Mouse (Mus musculus) cerebellum, adult 2 months (tissue): Measurements from ENCODE around the gene Samsn1. TPM values are rescaled to one million over a fixed set of nuclear protein-coding genes. Genes with fewer than 3 reads are reported as not detected.

Source experiments
- DNase-seq, 2 experiments: peaks; one replicate each; pipeline ENCODE4 v3.0.0; 2021
- H3K27ac ChIP-seq: fragments of 200-500 bp; 2 replicates; pipeline ENCODE4 v1.5.1; 2012; ENCODE audit warnings: low read length, control low read depth, inconsistent platforms; ENCODE audit not compliant: insufficient read depth
- H3K27me3 ChIP-seq: fragments of 200-500 bp; 2 replicates; pipeline ENCODE4 v1.6.1; 2012; ENCODE audit warnings: inconsistent platforms, mild to moderate bottlenecking, low read length, moderate library complexity; ENCODE audit not compliant: control insufficient read depth, insufficient read depth
- H3K4me1 ChIP-seq: fragments of 200-500 bp; 2 replicates; pipeline ENCODE4 v1.6.1; 2011; ENCODE audit warnings: low read length; ENCODE audit not compliant: control insufficient read depth, insufficient read depth
- H3K4me3 ChIP-seq: fragments of 200-500 bp; replicated peaks from 2 replicates; pipeline ENCODE3; 2011; ENCODE audit warnings: mild to moderate bottlenecking, low read depth, low read length, control low read depth; ENCODE audit not compliant: insufficient read depth
- CTCF ChIP-seq: fragments of 200-500 bp; IDR thresholded peaks from 2 replicates; pipeline ENCODE4 v1.5.1; 2011; ENCODE audit warnings: low read depth, mild to moderate bottlenecking, control low read depth, low read length, moderate library complexity, borderline replicate concordance; ENCODE audit not compliant: insufficient read depth
- POLR2A ChIP-seq: fragments of 200-500 bp; IDR thresholded peaks from 2 replicates; pipeline ENCODE4 v1.6.1; 2011; ENCODE audit warnings: low read length, control low read depth, borderline replicate concordance; ENCODE audit not compliant: insufficient read depth
- WGBS: fragments of 180-500 bp; shearing (Covaris S2); methylation state at CpG from one replicate; pipeline ENCODE4 v1.1.7; 2018; 5-methylcytosine and 5-hydroxymethylcytosine counted together
- polyA plus RNA-seq: library from polyadenylated mRNA; depleted of rRNA; stranded (reverse); fragments of >200 nt; gene quantifications from 2 replicates; pipeline ENCODE4 v1.2.3, GENCODE M21; 2012

Samsn1 gene
- polyA plus RNA-seq, 1 experiment = 0.80 TPM

GRCm38 (mm10) chr16:75906790-75907189 lies 115.3 kb downstream of the Samsn1 start:
- TF ChIP-seq CTCF (no peak), POLR2A (no peak)
- no peaks in the 10 kb centered on the region for H3K4me1 ChIP-seq
- DNase-seq = no peak

GRCm38 (mm10) chr16:75906260-75906659 lies 115.8 kb downstream of the Samsn1 start:
- DNase-seq = no peak
- TF ChIP-seq POLR2A = no peak
- TF ChIP-seq CTCF = no peak
- no peak overlapping the region for H3K27ac ChIP-seq
- H3K27me3 ChIP-seq = no peaks in the 10 kb centered on the region
- H3K4me3 ChIP-seq = no peak overlapping the region
- H3K4me1 ChIP-seq = no peaks in the 10 kb centered on the region
- WGBS = 95% methylated on average over 1 of the region's 1 CpGs

More at GRCm38 (mm10) chr16:75906790-75907189, 115.3 kb downstream of the Samsn1 start:
- H3K27me3 ChIP-seq = no peaks in the 10 kb centered on the region
- 88% methylated on average over 2 of the region's 2 CpGs for WGBS
- H3K27ac ChIP-seq = no peak overlapping the region
- H3K4me3 ChIP-seq = no peak overlapping the region

- Histone ChIP-seq H3K27me3 (no peaks in the 10 kb centered on the region), H3K27ac (no peak overlapping the region), H3K4me1 (no peaks in the 10 kb centered on the region), H3K4me3 (no peak overlapping the region)
- no peak for DNase-seq
- WGBS = 83% methylated on average over 1 of the region's 1 CpGs
- TF ChIP-seq POLR2A (no peak), CTCF (no peak)
Measured at GRCm38 (mm10) chr16:75905324-75905723, 116.8 kb downstream of the Samsn1 start.

GRCm38 (mm10) chr16:75904072-75904471 lies 118.0 kb downstream of the Samsn1 start:
- no peak for DNase-seq
- WGBS = 72% methylated on average over 4 of the region's 4 CpGs
- no peak overlapping the region for H3K4me3 ChIP-seq
- no peak for TF ChIP-seq POLR2A
- no peak for TF ChIP-seq CTCF
- no peaks in the 10 kb centered on the region for H3K27me3 ChIP-seq
- H3K4me1 ChIP-seq = no peaks in the 10 kb centered on the region
- no peak overlapping the region for H3K27ac ChIP-seq

DNA sequence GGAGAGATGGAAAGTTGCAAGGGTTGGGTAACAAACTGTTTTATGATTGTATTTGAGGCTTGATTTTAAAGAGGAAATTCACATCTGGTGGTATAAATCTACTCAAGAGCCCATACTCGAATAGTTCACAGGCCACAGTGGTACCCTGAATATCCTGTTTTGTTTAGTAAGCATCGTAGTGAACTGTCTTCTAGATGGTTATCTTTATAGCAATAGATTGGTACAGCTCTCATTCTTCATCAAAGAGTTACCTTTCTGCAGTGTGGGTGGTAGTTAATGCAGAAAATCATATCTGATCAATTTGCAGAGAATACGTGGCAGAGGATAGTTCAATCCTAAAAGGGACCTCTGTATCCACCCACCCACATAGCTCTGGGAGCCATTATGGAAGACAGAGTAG lies 119.1 kb downstream of the Samsn1 start:
- H3K4me1 ChIP-seq = no peaks in the 10 kb centered on the region
- TF ChIP-seq CTCF (no peak), POLR2A (no peak)
- H3K27ac ChIP-seq = no peak overlapping the region
- no peak for DNase-seq
- no peaks in the 10 kb centered on the region for H3K27me3 ChIP-seq
- no peak overlapping the region for H3K4me3 ChIP-seq
- 79% methylated on average over 3 of the region's 3 CpGs for WGBS

DNA sequence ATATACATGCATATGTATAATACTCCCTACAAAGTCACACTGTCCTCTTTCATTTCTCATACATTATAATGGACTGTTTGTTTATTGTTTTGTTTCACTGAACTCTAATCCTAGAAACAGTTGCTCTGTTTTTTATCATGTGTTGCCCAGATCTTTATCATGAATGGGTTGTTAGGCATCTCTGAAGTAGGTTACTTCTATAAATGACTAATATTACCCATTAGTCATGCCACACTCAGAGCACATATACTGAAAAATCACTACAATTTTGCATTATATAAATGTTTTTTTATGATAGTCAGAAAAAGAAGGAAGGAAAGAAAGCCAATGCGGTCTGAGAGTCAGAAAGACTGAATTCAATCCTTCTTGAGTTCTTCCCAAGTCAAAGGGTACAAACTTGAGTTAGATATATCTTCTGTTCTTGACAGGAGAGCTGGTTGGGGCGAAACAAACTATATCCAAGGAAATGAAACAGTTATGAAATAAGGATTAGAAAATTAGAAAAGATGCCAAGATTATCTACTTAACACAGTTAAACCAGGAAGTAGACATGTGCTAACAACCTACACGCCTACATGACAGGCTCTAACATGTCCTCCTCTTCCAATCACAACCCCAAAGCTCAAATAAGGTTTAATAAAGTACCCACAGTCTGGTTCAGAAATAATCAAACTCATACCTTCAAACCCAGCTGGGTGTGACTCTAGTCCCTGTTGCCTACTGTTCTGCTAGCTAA lies 122.0 kb downstream of the Samsn1 start:
- TF ChIP-seq POLR2A = no peak
- TF ChIP-seq CTCF = no peak
- Histone ChIP-seq H3K4me1 (no peaks in the 10 kb centered on the region), H3K4me3 (no peak overlapping the region), H3K27ac (no peak overlapping the region), H3K27me3 (no peaks in the 10 kb centered on the region)
- 88% methylated on average over 3 of the region's 3 CpGs for WGBS
- no peak for DNase-seq

GRCm38 (mm10) chr16:75897828-75898367 lies 124.2 kb downstream of the Samsn1 start:
- WGBS = 83% methylated on average over 4 of the region's 4 CpGs
- Histone ChIP-seq H3K27me3 (no peaks in the 10 kb centered on the region), H3K27ac (no peak overlapping the region), H3K4me3 (no peak overlapping the region), H3K4me1 (no peaks in the 10 kb centered on the region)
- no peak for DNase-seq
- TF ChIP-seq POLR2A = no peak
- no peak for TF ChIP-seq CTCF
